Mouse (Mus musculus) bone marrow, adult 2 months (tissue): ENCODE results near the gene Vrk2. TPM values are rescaled to one million over a fixed set of nuclear protein-coding genes. Genes with fewer than 3 reads are reported as not detected.

Source experiments
- H3K27ac ChIP-seq: fragments of 200-500 bp; 2 replicates; pipeline ENCODE4 v1.5.1; 2012; ENCODE audit warnings: low read depth, mild to moderate bottlenecking, control low read depth, inconsistent platforms, low read length; ENCODE audit not compliant: control insufficient read depth, poor library complexity, insufficient read depth
- H3K4me1 ChIP-seq: fragments of 200-500 bp; 2 replicates; pipeline ENCODE4 v1.6.1; 2011; ENCODE audit warnings: low read length; ENCODE audit not compliant: control insufficient read depth, insufficient read depth
- H3K4me3 ChIP-seq: fragments of 200-500 bp; replicated peaks from 2 replicates; pipeline ENCODE3; 2011; ENCODE audit warnings: mild to moderate bottlenecking, low read depth, low read length, control low read depth; ENCODE audit not compliant: control insufficient read depth
- CTCF ChIP-seq: fragments of 200-500 bp; IDR thresholded peaks from 2 replicates; pipeline ENCODE4 v1.5.1; 2011; ENCODE audit warnings: low read length, control low read depth; ENCODE audit not compliant: control insufficient read depth, insufficient read depth
- POLR2A ChIP-seq: fragments of 200-500 bp; IDR thresholded peaks from 2 replicates; pipeline ENCODE4 v1.6.1; 2011; ENCODE audit warnings: low read depth, mild to moderate bottlenecking, control low read depth, low read length, borderline replicate concordance; ENCODE audit not compliant: control insufficient read depth
- WGBS: fragments of 180-500 bp; shearing (Covaris S2); methylation state at CpG from one replicate; pipeline ENCODE4 v1.1.7; 2018; 5-methylcytosine and 5-hydroxymethylcytosine counted together
- polyA plus RNA-seq: library from polyadenylated mRNA; stranded (reverse); fragments of >200 nt; gene quantifications from 2 replicates; pipeline ENCODE4 v1.2.4, GENCODE M21; 2011; ENCODE audit warnings: low replicate concordance; ENCODE audit not compliant: missing spikeins, insufficient read depth, insufficient read length

Vrk2 gene
- polyA plus RNA-seq, 1 experiment: 21.7 TPM

- peak overlapping the region; percentile 78; the same call in 1 of the 2 replicates for H3K27ac ChIP-seq
- peaks cover 1% of the 10 kb centered on the region; the same call in 1 of the 2 replicates for H3K4me1 ChIP-seq
- 11% methylated on average over 4 of the region's 4 CpGs for WGBS
- TF ChIP-seq POLR2A (no peak), CTCF (no peak)
- no peak overlapping the region for H3K4me3 ChIP-seq
Observed at GRCm38 (mm10) chr11:26452693-26453092, 141.1 kb downstream of the Vrk2 start.

DNA sequence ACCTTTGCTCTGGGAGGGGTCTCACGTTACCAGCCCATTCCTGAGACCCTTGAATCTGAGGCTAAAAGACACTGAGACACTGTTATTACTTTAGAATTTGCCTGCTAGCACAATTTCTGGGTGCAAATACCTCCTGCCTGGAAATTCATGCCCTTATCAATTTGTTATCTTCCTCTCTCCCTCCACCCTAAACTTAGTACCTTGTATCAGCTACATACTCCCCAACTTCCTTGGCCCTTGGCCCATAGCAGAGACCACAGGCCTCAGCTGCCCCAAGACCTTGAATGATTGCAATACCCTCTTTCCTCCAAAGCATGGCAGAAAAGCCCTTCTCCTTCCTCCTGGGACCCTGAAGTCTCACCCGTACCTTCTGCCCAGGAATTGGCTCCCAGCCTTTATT is 142.6 kb downstream of the Vrk2 start:
- Histone ChIP-seq H3K27ac (peak overlapping the region; percentile 63), H3K4me3 (no peak overlapping the region), H3K4me1 (peaks cover 1% of the 10 kb centered on the region; the same call in 1 of the 2 replicates)
- WGBS: 57% methylated on average over 2 of the region's 2 CpGs
- no peak for TF ChIP-seq POLR2A
- TF ChIP-seq CTCF: no peak

DNA sequence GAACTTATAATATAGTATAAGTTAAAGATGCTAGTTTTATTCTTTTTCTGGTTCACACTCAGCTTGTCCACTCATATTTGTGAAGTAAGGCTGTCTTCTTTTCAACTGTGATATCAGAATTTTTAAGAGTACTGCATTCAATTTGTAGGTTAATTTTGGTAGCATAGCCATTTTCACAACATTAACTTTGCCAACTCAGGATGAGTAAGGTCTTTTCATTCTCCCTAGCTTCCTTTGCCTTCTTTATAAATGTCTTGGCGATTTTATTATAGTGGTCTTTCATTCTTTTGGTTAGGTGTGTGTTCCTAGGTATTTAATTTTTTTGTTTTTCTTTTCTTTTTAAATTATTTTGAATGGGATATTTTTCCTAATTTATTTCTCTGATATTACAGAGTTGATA is 143.2 kb downstream of the Vrk2 start:
- Histone ChIP-seq H3K27ac (peak overlapping the region; percentile 63), H3K4me3 (no peak overlapping the region), H3K4me1 (peaks cover 1% of the 10 kb centered on the region; the same call in 1 of the 2 replicates)
- no peak for TF ChIP-seq POLR2A
- no peak for TF ChIP-seq CTCF
- WGBS: 79% methylated on average over 1 of the region's 1 CpGs

DNA sequence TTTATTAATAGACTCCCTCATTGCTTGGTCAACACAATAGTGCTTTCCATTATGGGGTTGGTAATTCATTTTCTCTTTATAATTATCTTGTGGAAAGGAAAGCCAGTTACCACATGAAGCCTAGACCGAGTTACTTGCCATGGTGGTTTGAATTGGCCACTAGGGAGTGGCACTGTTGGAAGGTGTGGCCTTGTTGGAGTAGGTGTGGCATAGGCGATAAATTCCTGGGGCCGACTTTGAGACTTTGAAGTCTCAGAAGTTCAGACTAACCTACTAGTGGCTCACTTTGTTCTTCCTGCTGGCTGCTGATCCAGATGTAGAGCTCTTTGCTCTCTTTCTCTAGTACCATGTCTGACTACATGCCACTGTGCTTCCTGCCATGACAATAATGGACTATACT is 144.0 kb downstream of the Vrk2 start:
- WGBS: 70% methylated on average over 3 of the region's 3 CpGs
- Histone ChIP-seq H3K4me1 (peaks cover 1% of the 10 kb centered on the region; the same call in 1 of the 2 replicates), H3K4me3 (no peak overlapping the region), H3K27ac (no peak overlapping the region)
- no peak for TF ChIP-seq POLR2A
- no peak for TF ChIP-seq CTCF

- Histone ChIP-seq H3K4me1 (no peaks in the 10 kb centered on the region), H3K4me3 (no peak overlapping the region), H3K27ac (no peak overlapping the region)
- TF ChIP-seq CTCF: no peak
- TF ChIP-seq POLR2A: no peak
Observed at GRCm38 (mm10) chr11:26444374-26444773, 149.4 kb downstream of the Vrk2 start.

- H3K4me1 ChIP-seq: no peaks in the 10 kb centered on the region
- no peak overlapping the region for H3K4me3 ChIP-seq
- H3K27ac ChIP-seq: no peak overlapping the region
- TF ChIP-seq POLR2A (no peak), CTCF (no peak)
- 83% methylated on average over 1 of the region's 1 CpGs for WGBS
Observed at GRCm38 (mm10) chr11:26441121-26441520, 152.7 kb downstream of the Vrk2 start.

DNA sequence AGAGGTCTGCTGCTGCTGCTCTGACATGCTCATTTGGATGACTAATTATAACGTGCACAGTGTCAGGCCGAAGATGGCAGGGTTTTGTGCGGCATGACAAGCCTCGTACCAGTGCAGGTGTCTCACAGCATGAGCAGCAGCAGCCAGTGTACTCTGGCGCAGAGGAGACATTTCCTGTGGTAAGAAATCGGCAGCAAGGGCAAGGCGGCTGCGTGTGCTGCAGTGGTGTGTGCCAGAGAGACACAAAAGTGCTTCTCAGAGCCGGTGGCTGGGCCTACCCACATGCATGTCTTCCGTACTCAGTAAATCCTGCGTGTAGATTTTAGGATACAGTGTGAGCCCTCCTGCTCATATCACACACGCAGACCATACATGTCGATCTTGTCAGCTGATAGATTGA is 156.0 kb downstream of the Vrk2 start:
- Histone ChIP-seq H3K4me3 (no peak overlapping the region), H3K4me1 (no peaks in the 10 kb centered on the region), H3K27ac (no peak overlapping the region)
- TF ChIP-seq CTCF: no peak
- TF ChIP-seq POLR2A: no peak
- WGBS: 81% methylated on average over 13 of the region's 13 CpGs

DNA sequence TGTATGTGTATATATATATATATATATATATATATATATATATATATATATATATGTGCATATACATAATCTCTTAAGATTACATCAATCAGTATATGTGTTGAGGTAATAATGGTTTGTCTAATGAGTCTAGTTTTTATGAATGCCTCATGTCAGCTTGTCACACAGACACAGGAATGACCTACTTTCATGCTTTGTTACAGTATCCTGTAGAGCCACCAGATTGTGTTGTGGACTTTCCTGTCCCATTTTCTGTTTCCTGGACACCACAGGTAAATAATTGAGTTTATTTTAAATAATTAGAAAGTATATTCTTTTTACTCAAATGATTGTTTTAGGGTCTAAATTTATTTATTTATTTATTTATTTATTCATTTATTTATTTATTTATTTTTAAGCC is 159.6 kb downstream of the Vrk2 start:
- no peak for TF ChIP-seq POLR2A
- TF ChIP-seq CTCF: no peak
- no peak overlapping the region for H3K4me3 ChIP-seq
- H3K4me1 ChIP-seq: no peaks in the 10 kb centered on the region
- H3K27ac ChIP-seq: no peak overlapping the region

DNA sequence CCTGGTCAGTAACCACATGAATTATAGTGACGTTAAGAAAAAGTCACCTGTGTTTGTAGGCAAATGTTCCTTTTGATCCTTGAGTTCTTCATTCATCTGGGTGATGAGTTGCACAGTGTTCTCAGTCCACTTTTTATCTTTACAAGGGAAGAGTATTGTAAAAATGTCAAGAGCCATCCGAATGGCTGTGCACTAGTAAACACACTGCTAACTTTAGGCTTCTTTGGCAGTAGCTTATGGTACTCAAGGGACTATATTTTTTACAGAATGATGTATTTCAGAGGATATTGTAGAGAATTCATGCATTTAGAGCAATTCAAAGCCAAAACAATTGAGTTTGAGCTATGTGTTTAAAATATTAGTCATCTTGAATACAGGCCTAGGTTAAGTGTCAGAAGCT is 172.3 kb downstream of the Vrk2 start:
- 91% methylated on average over 2 of the region's 2 CpGs for whole genome bisulfite sequencing
- TF ChIP-seq CTCF (no peak), POLR2A (no peak)

More for the DNA sequence above, 172.3 kb downstream of the Vrk2 start:
- Histone ChIP-seq H3K27ac (no peak overlapping the region), H3K4me3 (no peak overlapping the region), H3K4me1 (no peaks in the 10 kb centered on the region)

Other genes with a start within 250 kb of the Vrk2 start
- 19.0 and 24.9 TPM in 2 replicates for gene Fancl, start 207.9 kb downstream of the Vrk2 start, polyA plus RNA-seq
- gene Gm6899, start 758 bp downstream of the Vrk2 start, polyA plus RNA-seq: not detected in 2 replicates